Mouse (Mus musculus) ES-Bruce4 (cell line): ENCODE measurements at regions not wholly inside any gene's neighbourhood (a gene's known extent, or its start where the extent isn't known, plus 50 kb on each side); places are given as distances from the start of the nearest gene placed in this dataset.

Experiments used
- CTCF ChIP-seq: IDR thresholded peaks from one replicate; pipeline ENCODE4 v1.8.1; 2011; ENCODE audit warnings: low read depth, low read length
- POLR2A ChIP-seq: IDR thresholded peaks from one replicate; pipeline ENCODE4 v1.8.1; 2011; ENCODE audit warnings: low read length; ENCODE audit not compliant: insufficient read depth

DNA sequence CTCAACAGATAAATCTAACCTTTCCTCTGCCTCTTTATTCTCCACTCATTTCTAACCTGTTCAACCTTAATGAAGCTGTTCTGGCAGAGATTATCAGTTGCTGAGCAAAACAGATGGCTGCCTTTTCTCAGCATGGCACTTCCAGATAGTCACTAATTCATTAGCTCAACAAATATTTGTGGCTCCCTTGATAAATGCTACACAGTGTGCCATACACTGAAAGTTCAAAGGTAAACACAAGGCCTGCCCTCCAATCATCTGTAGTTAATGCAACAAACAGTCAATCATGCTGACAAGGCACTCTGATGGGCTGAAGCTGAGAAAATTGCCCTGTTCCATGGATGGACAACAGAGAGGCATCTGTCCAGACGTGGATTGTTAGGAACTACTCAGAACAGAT lies 149.4 kb upstream of the Ube2e3 start:
- TF ChIP-seq POLR2A (no peak), CTCF (no peak)
